Mouse (Mus musculus): ENCODE results near the gene Slc9a3.

Slc9a3 gene

GRCm38 (mm10) chr13:74121141-74121602 is at the start of gene Slc9a3:
Gene Slc9a3 (plus strand): TSS chr13:74121457.
- DNase-seq: peak; percentile 26

GRCm38 (mm10) chr13:74071714-74072113 is 49.5 kb upstream of the Slc9a3 start:
- no peak for DNase-seq

GRCm38 (mm10) chr13:74073369-74073768 is 47.9 kb upstream of the Slc9a3 start:
- DNase-seq: no peak

GRCm38 (mm10) chr13:74090265-74090664 is 31.0 kb upstream of the Slc9a3 start:
- DNase-seq: no peak

- DNase-seq: no peak
Measured at GRCm38 (mm10) chr13:74095936-74096335, 25.3 kb upstream of the Slc9a3 start.

GRCm38 (mm10) chr13:74096715-74097363 is 24.4 kb upstream of the Slc9a3 start:
- peak; percentile 48 for DNase-seq

- no peak for DNase-seq
Measured at GRCm38 (mm10) chr13:74098913-74099312, 22.3 kb upstream of the Slc9a3 start.

GRCm38 (mm10) chr13:74102108-74102830 is 19.0 kb upstream of the Slc9a3 start:
- DNase-seq: no peak

- no peak for DNase-seq
Measured at GRCm38 (mm10) chr13:74102831-74103582, 18.2 kb upstream of the Slc9a3 start.

- DNase-seq: no peak
Measured at GRCm38 (mm10) chr13:74104417-74104816, 16.8 kb upstream of the Slc9a3 start.

GRCm38 (mm10) chr13:74107410-74107809 is 13.8 kb upstream of the Slc9a3 start:
- no peak for DNase-seq

- peak; percentile 13 for DNase-seq
Measured at GRCm38 (mm10) chr13:74112593-74112992, 8.7 kb upstream of the Slc9a3 start.

- DNase-seq: no peak
Measured at GRCm38 (mm10) chr13:74113626-74114191, 7.5 kb upstream of the Slc9a3 start.

GRCm38 (mm10) chr13:74121795-74122330 is 606 bp downstream of the Slc9a3 start:
- DNase-seq: no peak

GRCm38 (mm10) chr13:74122632-74123031 is 1.4 kb downstream of the Slc9a3 start:
- no peak for DNase-seq

GRCm38 (mm10) chr13:74127571-74127970 is 6.3 kb downstream of the Slc9a3 start:
- no peak for DNase-seq

GRCm38 (mm10) chr13:74129909-74130308 is 8.7 kb downstream of the Slc9a3 start:
- no peak for DNase-seq

GRCm38 (mm10) chr13:74138906-74139647 is 17.8 kb downstream of the Slc9a3 start:
- no peak for DNase-seq

GRCm38 (mm10) chr13:74140793-74141192 is 19.5 kb downstream of the Slc9a3 start:
- no peak for DNase-seq

GRCm38 (mm10) chr13:74143282-74143681 is 22.0 kb downstream of the Slc9a3 start:
- no peak for DNase-seq

- DNase-seq: no peak
Measured at GRCm38 (mm10) chr13:74144120-74144884, 23.0 kb downstream of the Slc9a3 start.

Measured in right cerebral cortex, adult 18-20 months (tissue).